Mouse (Mus musculus) neural tube, embryonic 11.5 days (tissue): Measurements from ENCODE around the gene Klhl11. TPM values are rescaled to one million over a fixed set of nuclear protein-coding genes. Genes with fewer than 3 reads are reported as not detected.

Experiments used
- ATAC-seq: fragments of 200-750 bp; cut with Nextera tagmentation; 2 replicates; pipeline ENCODE4 v1.8.0; 2017; ENCODE audit warnings: moderate number of reproducible peaks, mild to moderate bottlenecking, moderate TSS enrichment, moderate library complexity; ENCODE audit not compliant: insufficient read depth, low FRiP score, low TSS enrichment
- DNase-seq: peaks from one replicate; pipeline ENCODE4 v3.0.0-alpha.2; 2015; ENCODE audit warnings: low spot score
- H3K27ac ChIP-seq: fragments of 300-500 bp; sonication (generic); 2 replicates; pipeline ENCODE4 v1.5.1; 2014; ENCODE audit warnings: low read depth, mild to moderate bottlenecking, low read length
- H3K27me3 ChIP-seq: fragments of 300-500 bp; sonication (generic); 2 replicates; pipeline ENCODE4 v1.6.1; 2014; ENCODE audit warnings: mild to moderate bottlenecking, low read length, mixed read lengths; ENCODE audit not compliant: control insufficient read depth, insufficient read depth
- H3K36me3 ChIP-seq: fragments of 300-500 bp; sonication (generic); 2 replicates; pipeline ENCODE4 v1.6.1; 2014; ENCODE audit warnings: mild to moderate bottlenecking, low read length, moderate library complexity, mixed read lengths; ENCODE audit not compliant: control insufficient read depth, insufficient read depth
- H3K4me1 ChIP-seq: fragments of 300-500 bp; sonication (generic); 2 replicates; pipeline ENCODE4 v1.6.1; 2014; ENCODE audit warnings: low read length, mixed read lengths; ENCODE audit not compliant: control insufficient read depth, insufficient read depth
- H3K4me2 ChIP-seq: fragments of 300-500 bp; sonication (generic); 2 replicates; pipeline ENCODE4 v1.6.1; 2014; ENCODE audit warnings: low read depth, mild to moderate bottlenecking, moderate library complexity
- H3K4me3 ChIP-seq: fragments of 300-500 bp; sonication (generic); 2 replicates; pipeline ENCODE4 v1.5.1; 2014; ENCODE audit warnings: low read depth, low read length
- H3K9ac ChIP-seq: fragments of 300-500 bp; sonication (generic); 2 replicates; pipeline ENCODE4 v1.6.1; 2014; ENCODE audit warnings: mild to moderate bottlenecking, low read length
- H3K9me3 ChIP-seq: fragments of 300-500 bp; sonication (generic); 2 replicates; pipeline ENCODE4 v1.6.1; 2016; ENCODE audit warnings: low read length; ENCODE audit not compliant: control insufficient read depth
- WGBS: fragments of 180-500 bp; shearing (Covaris S2); extraction: QIAGEN DNeasy Blood & Tissue Kit; methylation state at CpG from one replicate; pipeline ENCODE4 v1.1.7; 2014; 5-methylcytosine and 5-hydroxymethylcytosine counted together
- polyA plus RNA-seq: library from polyadenylated mRNA; unstranded; fragments of >200 nt; fragmentation: Nextera tagmentation; extraction: Ambion mirVana; gene quantifications from 2 replicates; pipeline ENCODE4 v1.2.1, GENCODE M21; 2014

Gene Klhl11
- polyA plus RNA-seq, 1 experiment from 2014 or later, result 13.9 TPM

- Histone ChIP-seq H3K9me3 (no peaks in the 10 kb centered on the region), H3K4me3 (no peak overlapping the region), H3K4me2 (no peak overlapping the region), H3K4me1 (no peaks in the 10 kb centered on the region), H3K36me3 (no peaks in the 10 kb centered on the region; the same call in none of the 2 replicates), H3K9ac (no peak overlapping the region), H3K27me3 (no peaks in the 10 kb centered on the region), H3K27ac (no peak overlapping the region)
- DNase-seq (no peak), ATAC-seq (no peak)
- 88% methylated on average over 4 of the region's 4 CpGs for WGBS
These were observed 15.3 kb downstream of the Klhl11 start for GRCm38 (mm10) chr11:100457247-100457646.

- no peaks in the 10 kb centered on the region for H3K9me3 ChIP-seq
- H3K4me1 ChIP-seq, result peaks cover 6% of the 10 kb centered on the region; the same call in 1 of the 2 replicates
- DNase-seq (no peak), ATAC-seq (no peak)
- no peak overlapping the region for H3K4me2 ChIP-seq
- no peaks in the 10 kb centered on the region for H3K27me3 ChIP-seq
- no peak overlapping the region for H3K9ac ChIP-seq
- no peak overlapping the region for H3K27ac ChIP-seq
- H3K4me3 ChIP-seq, result no peak overlapping the region
- WGBS, result 89% methylated on average over 6 of the region's 6 CpGs
- no peaks in the 10 kb centered on the region for H3K36me3 ChIP-seq
These were observed 29.9 kb downstream of the Klhl11 start for GRCm38 (mm10) chr11:100442625-100443024.

- no peaks in the 10 kb centered on the region for H3K9me3 ChIP-seq
- no peak within 1 kb of the TSS for H3K27ac ChIP-seq
- peaks cover 6% of the 10 kb centered on the region; the same call in 1 of the 2 replicates for H3K4me1 ChIP-seq
- no peaks in the 10 kb centered on the region for H3K27me3 ChIP-seq
- no peak for DNase-seq
- H3K4me2 ChIP-seq, result peak within 1 kb of the TSS; percentile 90
- peak within 1 kb of the TSS; percentile 83 for H3K4me3 ChIP-seq
- H3K36me3 ChIP-seq, result 0 out of 2 replicates have a peak, but pooled peaks cover 2% of the 10 kb centered on the region
- peak within 1 kb of the TSS; percentile 93 for H3K9ac ChIP-seq
- no peak for ATAC-seq
- WGBS, result 87% methylated on average over 8 of the region's 8 CpGs
These were observed 30.7 kb downstream of the Klhl11 start, which contains the start of the genes Nt5c3b and Klhl10 for GRCm38 (mm10) chr11:100441797-100442196. Gene Nt5c3b, minus strand, starts transcription at chr11:100441808. Gene Klhl10, plus strand, starts transcription at chr11:100441917.

- no peaks in the 10 kb centered on the region for H3K27me3 ChIP-seq
- peak overlapping the region; percentile 83 for H3K4me3 ChIP-seq
- 2% methylated on average over 48 of the region's 52 CpGs for WGBS
- peaks cover 6% of the 10 kb centered on the region; the same call in 1 of the 2 replicates for H3K4me1 ChIP-seq
- no peaks in the 10 kb centered on the region for H3K9me3 ChIP-seq
- peak overlapping the region; percentile 93 for H3K9ac ChIP-seq
- peak; percentile 87 for ATAC-seq
- H3K27ac ChIP-seq, result no peak overlapping the region
- H3K4me2 ChIP-seq, result peak overlapping the region; percentile 90
- DNase-seq, result peak; percentile 84
- H3K36me3 ChIP-seq, result 0 out of 2 replicates have a peak, but pooled peaks cover 2% of the 10 kb centered on the region
These were observed 31.6 kb downstream of the Klhl11 start for GRCm38 (mm10) chr11:100440691-100441522.

- peaks cover 6% of the 10 kb centered on the region; the same call in 1 of the 2 replicates for H3K4me1 ChIP-seq
- no peaks in the 10 kb centered on the region for H3K27me3 ChIP-seq
- no peak overlapping the region for H3K9ac ChIP-seq
- ATAC-seq (no peak), DNase-seq (no peak)
- 81% methylated on average over 1 of the region's 1 CpGs for WGBS
- 0 out of 2 replicates have a peak, but pooled peaks cover 2% of the 10 kb centered on the region for H3K36me3 ChIP-seq
- no peak overlapping the region for H3K27ac ChIP-seq
- H3K4me3 ChIP-seq, result no peak overlapping the region
- H3K9me3 ChIP-seq, result no peaks in the 10 kb centered on the region
- H3K4me2 ChIP-seq, result no peak overlapping the region
These were observed 34.6 kb downstream of the Klhl11 start for GRCm38 (mm10) chr11:100437901-100438300.

- DNase-seq, result no peak
These were observed 36.8 kb downstream of the Klhl11 start for GRCm38 (mm10) chr11:100435678-100436246.

GRCm38 (mm10) chr11:100432002-100432401 lies 40.5 kb downstream of the Klhl11 start:
- no peak overlapping the region for H3K9ac ChIP-seq
- WGBS, result 93% methylated on average over 5 of the region's 5 CpGs
- no peak overlapping the region for H3K27ac ChIP-seq
- H3K4me1 ChIP-seq, result no peaks in the 10 kb centered on the region
- ATAC-seq (no peak), DNase-seq (no peak)
- peaks cover 4% of the 10 kb centered on the region; the same call in 1 of the 2 replicates for H3K36me3 ChIP-seq
- H3K27me3 ChIP-seq, result no peaks in the 10 kb centered on the region
- H3K4me2 ChIP-seq, result no peak overlapping the region
- no peaks in the 10 kb centered on the region for H3K9me3 ChIP-seq
- no peak overlapping the region for H3K4me3 ChIP-seq

More at GRCm38 (mm10) chr11:100435678-100436246, 36.8 kb downstream of the Klhl11 start:
- 60% methylated on average over 9 of the region's 9 CpGs for WGBS
- Histone ChIP-seq H3K4me2 (no peak overlapping the region), H3K4me3 (no peak overlapping the region), H3K9me3 (no peaks in the 10 kb centered on the region), H3K36me3 (peaks cover 2% of the 10 kb centered on the region; the same call in 1 of the 2 replicates), H3K27me3 (no peaks in the 10 kb centered on the region), H3K4me1 (peaks cover 3% of the 10 kb centered on the region; the same call in 1 of the 2 replicates), H3K27ac (no peak overlapping the region), H3K9ac (no peak overlapping the region)
- no peak for ATAC-seq

GRCm38 (mm10) chr11:100430052-100430451 lies 42.5 kb downstream of the Klhl11 start:
- Histone ChIP-seq H3K27ac (no peak overlapping the region), H3K27me3 (no peaks in the 10 kb centered on the region), H3K36me3 (peaks cover 3% of the 10 kb centered on the region; the same call in 1 of the 2 replicates), H3K4me2 (no peak overlapping the region), H3K9me3 (no peaks in the 10 kb centered on the region), H3K9ac (no peak overlapping the region), H3K4me3 (no peak overlapping the region), H3K4me1 (no peaks in the 10 kb centered on the region)
- no peak for ATAC-seq
- 92% methylated on average over 7 of the region's 7 CpGs for WGBS
- no peak for DNase-seq
